Mouse (Mus musculus): Measurements from ENCODE around the gene Zdhhc24.

DNA sequence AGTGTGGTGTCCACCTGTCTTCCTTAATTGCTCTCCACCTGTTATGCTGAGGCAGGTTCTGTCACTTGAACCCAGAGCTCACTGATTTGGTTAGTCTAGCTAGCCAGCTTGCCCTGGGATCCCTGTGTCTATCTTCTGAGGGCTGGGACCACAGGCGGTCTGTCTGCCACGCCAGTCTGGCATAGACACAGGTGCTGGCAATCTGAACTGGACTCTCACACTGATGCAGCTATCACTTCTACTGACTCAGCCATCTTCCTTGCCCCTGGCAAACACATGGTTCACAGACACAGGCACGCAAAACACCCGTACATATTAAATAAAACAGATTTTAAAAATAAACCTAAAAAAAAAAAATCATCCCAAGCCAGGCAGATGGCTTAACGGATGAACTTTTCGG, 41.4 kb upstream of the Zdhhc24 start:
- TF ChIP-seq POLR2A (IDR thresholded peaks at IDR 0.05; ENCODE audit: low read depth, low read length) (no peak), CTCF (conservative IDR thresholded peaks at IDR 0.05; ENCODE audit: insufficient read depth, insufficient read length, low read depth, low read length) (no peak)

Measured in kidney, adult 2 months (tissue).